Mouse (Mus musculus) liver, embryonic 14.5 days (tissue): ENCODE measurements at regions not wholly inside any gene's neighbourhood (a gene's known extent, or its start where the extent isn't known, plus 50 kb on each side); places are given as distances from the start of the nearest gene placed in this dataset.
"Not testable (repeated sequence)": the region's sequence is repeated elsewhere in the genome, so short reads cannot be mapped to it uniquely, and the experiment has no call there.

ENCODE experiments used
- CTCF ChIP-seq: IDR thresholded peaks from 2 replicates; pipeline ENCODE4 v1.5.1; 2016; ENCODE audit warnings: antibody characterized with exemption, low read depth, control low read depth
- EP300 ChIP-seq: IDR thresholded peaks from 2 replicates; pipeline ENCODE4 v1.6.1; 2016; ENCODE audit warnings: antibody characterized with exemption, low read depth

- not testable (repeated sequence) for TF ChIP-seq EP300, CTCF
These were observed 61.5 kb upstream of the Fam78b start for GRCm38 (mm10) chr1:166939744-166940143.
